ENCODE assay signal across 18 mouse cellular contexts in genomic region chr1:157655446-157655845, GRCm38 (mm10).
DNase-seq lines count a peak whose midpoint lies in the region; ATAC-seq and TF ChIP-seq lines count a peak whose summit lies in the region.
"Had no signal": no experiment of that assay in that cellular context is flagged by ENCODE, and none has a peak within 500 bp of the region (broad histone marks: within the 10 kb centered on the region; RNA-seq: fewer than 3 reads in every experiment).

No protein-coding gene starts in this region.

- intact Hi-C loops in left cerebral cortex, postnatal 4 days (cut with DNase I): no loop called here

- no peak overlapping the region for H3K4me2 ChIP-seq in hindbrain, postnatal 0 days (ENCODE audit: low read depth, low read length)
- H3K4me2 ChIP-seq: embryonic facial prominence, embryonic 15.5 days; hindbrain, embryonic 15.5 days; limb, embryonic 15.5 days; midbrain, embryonic 12.5 days had no signal

- no peaks in the 10 kb centered on the region for H3K4me1 ChIP-seq in hindbrain, postnatal 0 days (ENCODE audit: insufficient read depth, low read length)
- H3K4me1 ChIP-seq in thymus, adult 2 months (replicated peaks; ENCODE audit: control insufficient read depth, insufficient read depth, low read length): no peaks in the 10 kb centered on the region
- H3K4me1 ChIP-seq: embryonic facial prominence, embryonic 15.5 days; hindbrain, embryonic 15.5 days; limb, embryonic 15.5 days; midbrain, embryonic 12.5 days had no signal

- no peaks in the 10 kb centered on the region for H3K36me3 ChIP-seq in hindbrain, postnatal 0 days (ENCODE audit: insufficient read depth, low read length)
- H3K36me3 ChIP-seq in thymus, adult 2 months (ENCODE audit: control insufficient read depth, insufficient read depth, low read length): no peaks in the 10 kb centered on the region
- H3K36me3 ChIP-seq: embryonic facial prominence, embryonic 15.5 days; hindbrain, embryonic 15.5 days; limb, embryonic 15.5 days; midbrain, embryonic 12.5 days had no signal

- no peak overlapping the region for H3K9ac ChIP-seq in hindbrain, postnatal 0 days (replicated peaks; ENCODE audit: low read length)
- H3K9ac ChIP-seq: embryonic facial prominence, embryonic 15.5 days; hindbrain, embryonic 15.5 days; limb, embryonic 15.5 days; midbrain, embryonic 12.5 days had no signal

- no peaks in the 10 kb centered on the region for H3K9me3 ChIP-seq in hindbrain, postnatal 0 days (ENCODE audit: low read length)
- H3K9me3 ChIP-seq: embryonic facial prominence, embryonic 15.5 days; hindbrain, embryonic 15.5 days; limb, embryonic 15.5 days; midbrain, embryonic 12.5 days had no signal

- DNase-seq in left cerebral cortex, adult 18-20 months (ENCODE audit: low spot score in 2 of 2): peak; percentile 32 to 55
- DNase-seq in left cerebral cortex, postnatal 4 days: no peak
- peak; percentile 10 to 12 for DNase-seq in frontal cortex, postnatal 14 days (ENCODE audit: low spot score in 2 of 2)
- peak; percentile 6 to 29 for DNase-seq in layer of hippocampus, postnatal 10 days (ENCODE audit: low spot score in 2 of 2)
- peak; percentile 41 to 43 for DNase-seq in right cerebral cortex, postnatal 36 days (ENCODE audit: low spot score in 2 of 2)
- DNase-seq in hindbrain, postnatal 0 days (ENCODE audit: low spot score): no peak
- no peak for DNase-seq in liver
- no peak for DNase-seq in thymus, adult 2 months
- DNase-seq: cerebellum, adult 11 months; heart, adult 18-20 months; kidney, adult 2 months; kidney, postnatal 4 days; lung, adult 2 months; lung, postnatal 4 days had no signal

- H3K27me3 ChIP-seq in hindbrain, postnatal 0 days (ENCODE audit: insufficient read depth, low read length): no peaks in the 10 kb centered on the region
- H3K27me3 ChIP-seq in thymus, adult 2 months (ENCODE audit: control insufficient read depth, insufficient read depth, low read length): no peaks in the 10 kb centered on the region
- H3K27me3 ChIP-seq: embryonic facial prominence, embryonic 15.5 days; hindbrain, embryonic 15.5 days; limb, embryonic 15.5 days; midbrain, embryonic 12.5 days had no signal

- no peak overlapping the region for H3K4me3 ChIP-seq in hindbrain, postnatal 0 days (ENCODE audit: low read length)
- H3K4me3 ChIP-seq in thymus, adult 2 months (ENCODE audit: control insufficient read depth, insufficient read depth, low read length): no peak overlapping the region
- H3K4me3 ChIP-seq: embryonic facial prominence, embryonic 15.5 days; hindbrain, embryonic 15.5 days; limb, embryonic 15.5 days; midbrain, embryonic 12.5 days had no signal

- no peak for TF ChIP-seq CTCF in hindbrain, postnatal 0 days (IDR thresholded peaks at IDR 0.05; ENCODE audit: low read depth)
- no peak for TF ChIP-seq CTCF in thymus, adult 2 months (IDR thresholded peaks at IDR 0.05; ENCODE audit: borderline replicate concordance, control insufficient read depth, extremely low read depth, insufficient read depth, low read length, poor library complexity)

- no peak for ATAC-seq in hindbrain, postnatal 0 days

- no peak for TF ChIP-seq POLR2A in thymus, adult 2 months (IDR thresholded peaks at IDR 0.05; ENCODE audit: control insufficient read depth, extremely low read depth, insufficient read depth, low read length, poor library complexity)

- H3K27ac ChIP-seq in hindbrain, postnatal 0 days: no peak overlapping the region
- H3K27ac ChIP-seq in thymus, adult 2 months (ENCODE audit: control insufficient read depth, insufficient read depth, low read length): no peak overlapping the region
- H3K27ac ChIP-seq: embryonic facial prominence, embryonic 15.5 days; hindbrain, embryonic 15.5 days; limb, embryonic 15.5 days; midbrain, embryonic 12.5 days had no signal

- 54% methylated on average over 4 of the region's 4 CpGs for WGBS in hindbrain, postnatal 0 days
- 79% methylated on average over 4 of the region's 4 CpGs for WGBS in thymus, adult 2 months

Comparison
In these comparisons a context has a peak if more than half of its experiments do, and no peak if none do; other contexts are left out.
1. DNase-seq: peak in left cerebral cortex, adult 18-20 months (2 of 2), frontal cortex, postnatal 14 days (2 of 2), layer of hippocampus, postnatal 10 days (2 of 2) and right cerebral cortex, postnatal 36 days (2 of 2); none in left cerebral cortex, postnatal 4 days (single experiment), hindbrain, postnatal 0 days (single experiment), liver (single experiment) and thymus, adult 2 months (single experiment).